Mouse (Mus musculus) CD4-positive helper T cell, adult 2 months (primary cell): ENCODE measurements at regions not wholly inside any gene's neighbourhood (a gene's known extent, or its start where the extent isn't known, plus 50 kb on each side); places are given as distances from the start of the nearest gene placed in this dataset.

Experiments used
- DNase-seq: peaks from one replicate; pipeline ENCODE4 v3.0.0-alpha.2; 2012; ENCODE audit warnings: low read depth, missing footprints, low spot score

DNA sequence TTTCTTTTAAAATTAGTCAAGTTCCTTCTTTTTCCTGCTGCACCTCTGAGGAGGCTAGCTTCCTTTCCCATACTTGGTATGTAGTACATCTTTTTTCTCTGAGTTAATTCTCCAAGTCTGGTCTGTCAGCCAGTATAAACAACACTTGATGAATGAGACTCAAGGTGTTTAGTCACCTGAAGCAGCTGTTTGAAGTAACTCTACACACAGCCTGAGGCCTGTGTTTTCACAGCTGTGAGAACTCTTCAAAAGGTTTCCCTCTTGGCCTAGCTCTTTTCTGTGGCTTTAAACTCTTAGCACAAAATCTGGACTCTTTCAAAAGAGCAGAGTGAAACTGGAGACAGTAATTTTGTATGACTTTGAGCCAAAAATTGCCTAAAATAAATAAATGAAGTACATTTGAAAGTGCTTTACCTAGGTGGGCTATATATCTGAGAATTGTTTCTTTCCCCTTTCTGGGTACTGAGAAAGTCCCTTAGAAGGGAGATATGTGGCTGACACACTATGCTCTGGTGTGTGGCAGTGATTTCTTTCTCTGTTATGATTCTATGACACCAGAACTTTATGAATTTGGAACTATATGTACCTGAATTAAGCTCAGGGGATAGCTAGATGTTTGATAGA, 1070.2 kb upstream of the Zeb2 start:
- no peak for DNase-seq

DNA sequence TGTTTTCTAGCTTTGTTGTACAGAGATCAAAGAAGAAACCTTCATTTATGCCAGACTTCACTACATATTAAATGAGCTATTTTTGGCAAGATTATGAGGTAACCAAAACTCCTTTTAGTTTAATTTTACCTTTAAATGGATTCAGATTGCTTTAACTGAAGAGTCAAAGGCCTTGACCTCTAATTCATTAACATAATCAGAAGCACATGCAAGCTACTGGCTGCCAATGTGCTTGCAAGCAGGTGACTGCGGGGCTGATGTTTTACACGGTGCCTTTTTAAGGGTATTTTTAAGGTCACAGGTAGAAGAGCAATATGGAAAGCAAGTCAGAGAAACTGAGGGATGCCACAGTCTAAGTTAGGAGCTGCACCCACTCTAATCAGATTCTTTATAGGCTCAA, 1066.0 kb upstream of the Zeb2 start:
- no peak for DNase-seq

DNA sequence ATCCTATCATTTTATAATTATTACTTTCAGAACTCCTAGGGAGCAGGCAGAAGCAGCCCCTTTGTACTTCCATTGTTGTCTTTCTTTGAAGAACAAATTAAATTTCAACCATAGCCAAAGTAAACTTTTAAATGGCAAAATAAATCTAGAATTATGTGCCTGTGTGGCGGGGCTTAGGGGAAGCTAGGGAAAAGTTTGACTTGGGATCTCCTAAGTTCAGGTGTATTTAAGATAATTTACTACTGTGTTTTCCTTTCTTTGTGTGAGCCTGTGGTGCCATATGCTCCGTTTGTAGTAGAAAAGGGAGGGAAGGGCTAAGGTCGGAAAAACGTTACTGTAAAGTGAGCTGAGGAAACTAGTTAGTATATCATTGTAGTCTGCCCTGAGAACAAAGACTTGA, 1062.5 kb upstream of the Zeb2 start:
- DNase-seq: no peak

GRCm38 (mm10) chr2:46168488-46168887, 1051.3 kb upstream of the Zeb2 start:
- DNase-seq: no peak

GRCm38 (mm10) chr2:46149848-46150247, 1032.7 kb upstream of the Zeb2 start:
- no peak for DNase-seq

DNA sequence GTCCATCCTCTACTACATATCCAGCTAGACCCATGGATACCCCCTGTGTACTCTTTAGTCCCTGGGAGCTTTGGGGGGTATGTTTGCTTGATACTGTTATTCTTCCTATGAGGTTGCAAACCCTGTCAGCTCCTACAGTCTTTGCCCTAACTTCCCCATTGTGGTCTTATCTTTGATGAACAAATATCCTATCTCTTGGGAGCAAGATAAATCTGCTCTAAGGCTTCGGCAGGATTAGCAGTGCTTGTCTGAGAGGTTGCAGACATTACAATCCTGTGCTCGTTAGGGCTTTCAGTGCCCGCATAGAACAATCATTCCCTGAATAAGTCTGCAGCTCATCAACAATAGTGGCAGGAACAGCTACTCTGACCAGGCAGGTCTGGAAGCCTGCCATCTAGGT, 1002.7 kb upstream of the Zeb2 start:
- DNase-seq: no peak

- DNase-seq: no peak
Measured at GRCm38 (mm10) chr2:46106991-46107390, 989.8 kb upstream of the Zeb2 start.

DNA sequence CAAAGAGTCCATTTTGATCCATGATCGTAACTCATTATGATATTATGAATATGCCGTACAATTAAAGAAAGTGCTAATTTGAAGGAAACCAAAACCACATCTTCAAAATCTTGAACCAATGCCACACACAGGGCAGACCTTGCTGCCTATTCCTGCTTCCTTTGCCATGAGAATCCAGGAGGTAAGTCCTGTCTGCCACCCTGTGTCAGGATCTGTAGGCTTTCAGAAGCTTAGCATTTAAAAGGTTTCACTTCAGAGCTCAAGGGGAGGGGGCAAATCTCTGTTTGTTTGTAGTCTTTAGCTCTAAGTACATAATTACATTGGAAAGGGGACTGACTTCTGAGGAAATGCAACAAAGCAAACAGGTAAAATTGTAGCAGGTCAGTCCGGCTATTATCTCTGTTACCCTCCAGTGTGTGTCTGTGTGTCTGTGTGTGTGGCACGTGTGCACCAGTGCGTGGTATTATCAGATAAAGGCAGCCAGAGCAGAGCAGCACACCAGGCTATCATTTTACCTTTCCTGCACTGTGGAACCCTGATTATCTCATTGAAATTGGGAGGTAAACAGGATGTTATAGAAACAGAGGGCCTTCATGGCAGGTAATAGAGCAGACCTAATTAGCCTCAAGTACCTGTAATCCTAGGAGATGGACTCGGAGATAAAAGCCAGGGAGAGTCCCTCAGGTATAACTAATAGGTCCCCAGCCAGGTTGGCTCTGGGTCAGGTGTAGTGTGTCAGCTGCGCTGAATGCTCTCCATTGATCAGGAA, 948.0 kb upstream of the Zeb2 start:
- DNase-seq: no peak

- no peak for DNase-seq
Measured at GRCm38 (mm10) chr2:46055729-46056128, 938.5 kb upstream of the Zeb2 start.

DNA sequence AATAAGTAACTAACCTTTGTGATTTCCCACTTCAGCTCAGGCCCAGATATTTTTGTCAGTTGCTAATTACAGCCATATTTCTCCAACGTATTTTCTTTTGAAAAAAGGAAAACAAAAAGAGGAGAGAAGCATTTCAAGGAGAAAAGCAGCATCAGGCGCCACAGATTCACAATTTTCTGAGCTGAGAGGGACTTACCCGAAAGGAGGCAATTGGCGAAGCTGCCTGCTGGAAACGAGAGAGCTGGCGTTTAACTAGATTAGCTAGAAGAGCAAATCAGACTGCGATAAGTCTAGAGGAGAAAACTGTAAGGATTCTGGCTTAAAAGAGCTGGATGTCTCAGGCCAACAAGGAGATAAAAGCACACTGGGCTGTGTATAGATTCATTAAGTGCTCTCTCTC, 937.7 kb upstream of the Zeb2 start:
- no peak for DNase-seq

DNA sequence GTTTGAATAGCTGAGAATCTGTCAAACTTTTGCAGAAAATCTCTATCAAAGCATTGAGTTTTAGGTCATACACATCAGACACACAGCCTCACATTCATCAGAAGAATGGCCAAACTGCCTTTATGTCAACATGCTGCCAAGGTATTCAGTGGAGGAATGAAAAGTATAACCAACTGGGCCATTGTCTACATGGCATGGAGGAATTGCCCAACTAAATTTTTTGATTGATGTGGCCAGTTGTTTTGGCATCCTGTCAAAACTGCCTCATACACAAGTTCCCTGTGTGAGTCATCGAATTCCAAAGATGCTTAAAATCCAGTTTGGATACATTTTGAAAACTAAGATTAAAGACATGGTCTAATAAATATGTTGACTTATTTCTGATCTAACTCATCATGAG, 904.7 kb upstream of the Zeb2 start:
- no peak for DNase-seq

- no peak for DNase-seq
Measured at GRCm38 (mm10) chr2:46013771-46014269, 896.6 kb upstream of the Zeb2 start.

GRCm38 (mm10) chr2:46012716-46013115, 895.5 kb upstream of the Zeb2 start:
- DNase-seq: no peak

- no peak for DNase-seq
Measured at GRCm38 (mm10) chr2:45975157-45975556, 858.0 kb upstream of the Zeb2 start.

- no peak for DNase-seq
Measured at GRCm38 (mm10) chr2:45968635-45969034, 851.4 kb upstream of the Zeb2 start.

- DNase-seq: no peak
Measured at GRCm38 (mm10) chr2:45956792-45957330, 839.7 kb upstream of the Zeb2 start.

DNA sequence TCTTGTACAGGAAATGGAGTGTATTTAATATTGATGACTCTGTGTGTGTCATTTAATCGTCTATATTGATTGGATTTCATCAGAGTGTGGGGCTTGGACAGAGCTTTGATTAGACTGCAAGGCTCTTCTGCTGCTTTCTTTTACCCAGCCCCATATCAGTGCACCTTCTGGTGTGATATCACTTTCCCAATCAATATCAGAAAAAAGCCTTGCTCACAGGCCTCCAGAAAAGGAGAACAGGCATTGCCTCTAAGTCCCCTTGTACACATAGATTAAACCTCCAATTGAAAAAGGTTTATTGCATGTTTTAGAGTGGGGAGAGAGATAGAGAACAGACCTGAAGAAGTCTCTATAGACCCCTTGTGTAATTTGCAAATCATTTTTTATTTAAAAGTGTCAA, 831.6 kb upstream of the Zeb2 start:
- DNase-seq: no peak

- no peak for DNase-seq
Measured at GRCm38 (mm10) chr2:45925791-45926480, 808.7 kb upstream of the Zeb2 start.

GRCm38 (mm10) chr2:45908871-45909270, 791.7 kb upstream of the Zeb2 start:
- DNase-seq: no peak

- DNase-seq: no peak
Measured at GRCm38 (mm10) chr2:45904623-45905235, 787.5 kb upstream of the Zeb2 start.

- no peak for DNase-seq
Measured at GRCm38 (mm10) chr2:45904090-45904489, 786.9 kb upstream of the Zeb2 start.

- no peak for DNase-seq
Measured at GRCm38 (mm10) chr2:45903350-45903749, 786.2 kb upstream of the Zeb2 start.
